Mouse (Mus musculus) ES-E14 (cell line): ENCODE results near the gene Hpca. TPM values are rescaled to one million over a fixed set of nuclear protein-coding genes. Genes with fewer than 3 reads are reported as not detected.

Experiments
- DNase-seq: peaks from one replicate; pipeline ENCODE4 v3.0.0-alpha.2; 2013; ENCODE audit warnings: low read depth, low spot score
- H3K27ac ChIP-seq: 2 replicates; pipeline ENCODE4 v1.5.1; 2012; ENCODE audit warnings: low read depth, mild to moderate bottlenecking, low read length, moderate library complexity, mixed read lengths; ENCODE audit not compliant: poor library complexity, insufficient read depth, severe bottlenecking
- H3K36me3 ChIP-seq: 2 replicates; pipeline ENCODE4 v1.6.1; 2012; ENCODE audit warnings: mild to moderate bottlenecking, low read length, moderate library complexity, mixed read lengths; ENCODE audit not compliant: control insufficient read depth, poor library complexity, insufficient read depth, severe bottlenecking
- H3K4me1 ChIP-seq, 2 experiments: fragments of 150-350 bp in 1 of 2; sonication (generic) in 1 of 2; 2 replicates each; pipeline ENCODE4 v1.6.1; 2012; ENCODE audit warnings: low read length in 2 of 2, mild to moderate bottlenecking in 1 of 2, mixed read lengths in 1 of 2; ENCODE audit not compliant: control insufficient read depth in 2 of 2, insufficient read depth in 2 of 2, poor library complexity in 1 of 2
- H3K4me3 ChIP-seq, 2 experiments: fragments of 150-350 bp in 1 of 2; sonication (generic) in 1 of 2; 2 replicates each; pipeline ENCODE4 v1.5.1; 2012; ENCODE audit warnings: low read length in 2 of 2, low read depth in 1 of 2, mild to moderate bottlenecking in 1 of 2, mixed read lengths in 1 of 2; ENCODE audit not compliant: insufficient read depth in 1 of 2, poor library complexity in 1 of 2, severe bottlenecking in 1 of 2
- H3K9ac ChIP-seq: 2 replicates; pipeline ENCODE4 v1.6.1; 2012; ENCODE audit warnings: low read depth, mild to moderate bottlenecking, low read length, mixed read lengths; ENCODE audit not compliant: poor library complexity, insufficient read depth, severe bottlenecking
- H3K9me3 ChIP-seq: fragments of 150-350 bp; sonication (generic); 2 replicates; pipeline ENCODE4 v1.6.1; 2012; ENCODE audit warnings: low read depth, mild to moderate bottlenecking, low read length; ENCODE audit not compliant: control insufficient read depth, insufficient read depth
- CHD2 ChIP-seq: IDR thresholded peaks from 2 replicates; pipeline ENCODE4 v1.6.1; 2014; ENCODE audit warnings: mild to moderate bottlenecking, low read depth, low read length, inconsistent platforms
- HCFC1 ChIP-seq: IDR thresholded peaks from 2 replicates; pipeline ENCODE4 v1.6.1; 2012; ENCODE audit warnings: low read length, inconsistent platforms, borderline replicate concordance; ENCODE audit not compliant: insufficient read depth
- MAFK ChIP-seq: IDR thresholded peaks from 2 replicates; pipeline ENCODE4 v1.6.1; 2014; ENCODE audit warnings: mild to moderate bottlenecking, low read depth, low read length, inconsistent platforms; ENCODE audit not compliant: insufficient read depth
- ZC3H11A ChIP-seq: IDR thresholded peaks from 2 replicates; pipeline ENCODE4 v1.6.1; 2012; ENCODE audit warnings: low read depth, mild to moderate bottlenecking, inconsistent platforms, low read length, borderline replicate concordance
- ZNF384 ChIP-seq: IDR thresholded peaks from 2 replicates; pipeline ENCODE4 v1.6.1; 2012; ENCODE audit warnings: low read depth, low read length, inconsistent platforms
- in situ Hi-C, 2 experiments: fragments of 600-800 bp; cut with MboI; formaldehyde crosslinking; loops; one replicate each; pipeline ENCODE4 v1.15.1; 2025; ENCODE audit warnings: low sequenced_read_pairs in 2 of 2, inconsistent platforms in 1 of 2; ENCODE audit not compliant: unreplicated experiment in 2 of 2
- total RNA-seq: library from RNA; depleted of rRNA; stranded (reverse); fragments of 300-350 nt; gene quantifications from 2 replicates; pipeline ENCODE4 v1.2.3, GENCODE M21; 2012; rRNA removed

Gene Hpca
- 4.4 and 6.1 TPM in 2 replicates for total RNA-seq

DNA sequence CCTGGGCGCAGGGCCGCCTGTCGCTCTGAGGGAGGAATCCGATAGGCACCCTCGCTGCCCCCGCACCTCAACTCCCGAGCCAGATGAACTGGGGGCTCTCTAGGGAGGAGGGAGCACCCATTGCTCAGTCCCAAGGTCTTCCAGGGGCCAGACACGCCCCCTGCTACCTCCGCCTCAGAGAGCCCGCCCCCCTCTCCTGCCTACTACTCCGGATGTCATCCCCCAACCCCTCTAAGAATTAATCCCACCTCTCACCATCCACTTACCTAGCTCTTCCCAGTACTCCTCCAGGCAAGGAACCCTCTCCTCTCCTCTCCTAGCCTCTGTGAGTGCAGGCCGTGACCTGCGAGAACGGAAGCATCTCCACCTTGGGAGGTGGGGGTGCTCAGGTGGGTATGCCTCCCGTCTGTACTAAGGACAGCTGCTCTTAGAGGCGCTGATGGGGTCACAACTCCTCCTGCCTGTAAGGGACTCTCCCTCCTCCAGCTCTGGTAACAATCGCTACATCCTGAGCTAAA, at the start of gene Hpca:
Gene Hpca, minus strand, starts transcription at position 468 of the 518 bp plus-strand sequence.
- DNase-seq: no peak
- peak within 1 kb of the TSS; percentile 64 to 65 for H3K4me3 ChIP-seq
- no peaks in the 10 kb centered on the region for H3K9me3 ChIP-seq
- H3K4me1 ChIP-seq: peaks cover 0 to 22% of the 10 kb centered on the region in 2 experiments; a peak in 2 of 4 replicates
- H3K27ac ChIP-seq: no peak within 1 kb of the TSS
- in situ Hi-C loops: no loop called here
- H3K9ac ChIP-seq: no peak within 1 kb of the TSS; the same call in 1 of the 2 replicates
- no peak for TF ChIP-seq CHD2
- no peak for TF ChIP-seq ZNF384
- TF ChIP-seq HCFC1: no peak
- TF ChIP-seq ZC3H11A: no peak
- TF ChIP-seq MAFK: no peak
- H3K36me3 ChIP-seq: no peaks in the 10 kb centered on the region

DNA sequence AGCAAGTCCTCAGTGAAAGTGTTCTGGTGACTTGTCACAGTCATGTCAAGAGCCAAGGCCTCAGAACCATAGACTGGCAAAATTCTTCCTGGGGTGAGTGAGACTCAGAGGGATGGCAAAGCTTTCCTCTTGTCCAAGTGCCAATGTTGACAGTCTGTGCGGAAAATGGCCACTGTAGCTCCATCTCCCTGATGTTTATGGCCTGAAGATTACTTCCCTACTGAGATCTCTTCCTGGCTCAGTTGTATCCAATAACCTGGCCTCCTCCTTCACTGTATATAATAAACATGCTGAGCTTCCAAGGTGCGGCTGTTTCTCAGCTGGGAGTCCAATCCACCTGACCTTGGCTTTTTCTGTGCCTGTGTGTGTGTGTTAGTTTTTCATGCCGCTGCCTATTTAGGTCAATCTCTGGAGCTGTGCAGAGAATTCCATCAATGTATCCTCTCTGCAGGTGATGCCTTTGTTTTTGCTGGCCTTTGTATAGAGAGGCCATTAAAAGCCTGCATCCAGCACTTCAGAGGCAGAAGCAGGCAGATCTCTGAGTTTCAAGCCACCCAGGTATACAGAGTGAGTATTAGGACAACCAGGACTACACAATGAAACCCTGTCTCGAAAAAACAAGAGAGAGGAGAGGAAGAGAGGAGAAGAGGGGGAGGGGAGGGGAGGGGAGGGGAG, 39.9 kb upstream of the Hpca start:
- Histone ChIP-seq H3K4me3 (no peak overlapping the region), H3K9me3 (no peaks in the 10 kb centered on the region), H3K27ac (peak overlapping the region; percentile 87), H3K9ac (no peak overlapping the region; the same call in 1 of the 2 replicates), H3K4me1 (peaks cover 3 to 5% of the 10 kb centered on the region in 2 experiments; a peak in 2 of 4 replicates), H3K36me3 (no peaks in the 10 kb centered on the region; the same call in 1 of the 2 replicates)
- in situ Hi-C loops: no loop called here
- peak; percentile 69 for DNase-seq
- TF ChIP-seq HCFC1 (no peak), ZNF384 (0 out of 2 replicates have a peak, but pooled peaks have one; percentile 28)

DNA sequence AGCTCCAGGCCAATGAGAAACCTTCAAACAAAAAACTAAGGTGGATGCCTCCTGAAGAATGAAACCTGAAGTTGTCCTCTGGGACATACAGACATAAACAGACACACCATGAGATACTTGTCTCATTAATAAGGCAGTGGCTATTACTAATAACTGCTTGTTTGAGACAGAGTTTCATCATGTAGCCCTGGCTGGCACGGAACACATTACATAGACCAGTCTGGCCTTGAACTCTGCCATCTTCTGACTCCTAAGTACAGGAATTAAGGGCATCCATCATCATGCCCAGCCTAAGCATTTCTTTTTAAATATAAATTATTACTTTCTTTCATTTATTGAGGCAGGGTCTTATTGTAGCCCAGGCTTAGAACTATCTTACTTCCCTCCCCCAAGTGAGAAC, 39.2 kb upstream of the Hpca start:
- H3K4me1 ChIP-seq: peaks cover 3 to 5% of the 10 kb centered on the region in 2 experiments; a peak in 2 of 4 replicates
- in situ Hi-C loops: no loop called here

DNA sequence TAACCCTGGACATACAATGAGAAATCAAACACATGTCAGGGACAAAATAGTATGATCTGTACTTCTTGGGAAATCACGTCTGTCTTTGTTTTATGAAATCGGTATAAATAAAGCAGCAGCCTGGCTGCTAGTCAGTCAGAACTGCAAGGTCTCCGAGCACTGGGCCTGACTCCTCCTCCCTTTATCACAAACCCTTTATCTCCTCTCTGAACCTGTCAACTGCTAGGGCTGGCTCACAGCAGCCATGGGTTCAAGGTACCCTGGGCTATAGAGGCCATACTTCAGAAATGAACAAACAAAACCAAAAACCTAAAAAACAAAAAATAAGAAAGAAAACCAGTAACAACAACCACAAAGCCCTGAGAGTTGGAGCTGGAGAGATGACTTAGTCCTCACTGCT, 36.7 kb upstream of the Hpca start:
- H3K4me3 ChIP-seq: no peak overlapping the region
- in situ Hi-C loops: no loop called here
- H3K27ac ChIP-seq: no peak overlapping the region
- no peak overlapping the region for H3K9ac ChIP-seq
- no peaks in the 10 kb centered on the region for H3K9me3 ChIP-seq
- peaks cover 3 to 5% of the 10 kb centered on the region in 2 experiments; a peak in 2 of 4 replicates for H3K4me1 ChIP-seq
- DNase-seq: no peak
- TF ChIP-seq ZNF384 (no peak), HCFC1 (no peak), MAFK (no peak), CHD2 (no peak)
- peaks cover 8% of the 10 kb centered on the region for H3K36me3 ChIP-seq

More for the DNA sequence above, 39.2 kb upstream of the Hpca start:
- Histone ChIP-seq H3K27ac (peak overlapping the region; percentile 87; the same call in 1 of the 2 replicates), H3K9ac (no peak overlapping the region), H3K9me3 (no peaks in the 10 kb centered on the region), H3K36me3 (peaks cover 1% of the 10 kb centered on the region), H3K4me3 (no peak overlapping the region)
- no peak for DNase-seq
- TF ChIP-seq ZNF384: no peak
- TF ChIP-seq ZC3H11A: no peak
- TF ChIP-seq HCFC1: no peak
- TF ChIP-seq CHD2: no peak

GRCm38 (mm10) chr4:129157541-129157940, 35.7 kb upstream of the Hpca start:
- no peak for DNase-seq
- Histone ChIP-seq H3K4me1 (peaks cover 3 to 5% of the 10 kb centered on the region in 2 experiments; a peak in 2 of 4 replicates), H3K9me3 (no peaks in the 10 kb centered on the region), H3K36me3 (peaks cover 11% of the 10 kb centered on the region), H3K27ac (no peak overlapping the region), H3K9ac (no peak overlapping the region), H3K4me3 (no peak overlapping the region)
- in situ Hi-C loops: no loop called here
- no peak for TF ChIP-seq ZNF384
- no peak for TF ChIP-seq ZC3H11A
- no peak for TF ChIP-seq MAFK
- no peak for TF ChIP-seq CHD2
- no peak for TF ChIP-seq HCFC1
